Mouse (Mus musculus) spleen, adult 2 months (tissue): ENCODE results near the gene Glyctk. TPM values are rescaled to one million over a fixed set of nuclear protein-coding genes. Genes with fewer than 3 reads are reported as not detected.

ENCODE experiments used
- DNase-seq, 2 experiments: peaks; one replicate each; pipeline versions ENCODE4 v3.0.0 to v3.0.0-alpha.2; 2012 to 2021; ENCODE audit warnings: low spot score in 2 of 2, low read depth in 1 of 2
- H3K27ac ChIP-seq: fragments of 200-500 bp; 2 replicates; pipeline ENCODE4 v1.5.1; 2012; ENCODE audit warnings: low read length, inconsistent platforms; ENCODE audit not compliant: insufficient read depth
- H3K27me3 ChIP-seq: fragments of 200-500 bp; 2 replicates; pipeline ENCODE4 v1.6.1; 2012; ENCODE audit warnings: mild to moderate bottlenecking, moderate library complexity, low read length, inconsistent platforms; ENCODE audit not compliant: control insufficient read depth, insufficient read depth
- H3K36me3 ChIP-seq: fragments of 200-500 bp; 2 replicates; pipeline ENCODE4 v1.6.1; 2012; ENCODE audit warnings: mild to moderate bottlenecking, low read length, inconsistent platforms; ENCODE audit not compliant: control insufficient read depth, insufficient read depth
- H3K4me1 ChIP-seq: fragments of 200-500 bp; 2 replicates; pipeline ENCODE4 v1.6.1; 2011; ENCODE audit warnings: inconsistent platforms; ENCODE audit not compliant: control insufficient read depth, insufficient read depth, insufficient read length
- H3K4me3 ChIP-seq: fragments of 200-500 bp; 2 replicates; pipeline ENCODE4 v1.5.1; 2011; ENCODE audit warnings: mild to moderate bottlenecking, inconsistent platforms; ENCODE audit not compliant: insufficient read depth, insufficient read length; ENCODE audit errors: extremely low read depth
- CTCF ChIP-seq: fragments of 200-500 bp; IDR thresholded peaks from 2 replicates; pipeline ENCODE4 v1.5.1; 2011; ENCODE audit warnings: mild to moderate bottlenecking, inconsistent platforms; ENCODE audit not compliant: insufficient read depth, insufficient read length, insufficient replicate concordance; ENCODE audit errors: extremely low read depth
- POLR2A ChIP-seq: fragments of 200-500 bp; IDR thresholded peaks from 2 replicates; pipeline ENCODE4 v1.6.1; 2011; ENCODE audit warnings: low read depth, low read length, inconsistent platforms
- WGBS: fragments of 180-500 bp; shearing (Covaris S2); methylation state at CpG from one replicate; pipeline ENCODE4 v1.1.7; 2018; 5-methylcytosine and 5-hydroxymethylcytosine counted together
- polyA plus RNA-seq: library from polyadenylated mRNA; depleted of rRNA; stranded (reverse); fragments of >200 nt; gene quantifications from 2 replicates; pipeline ENCODE4 v1.2.3, GENCODE M21; 2012

The Glyctk gene
- polyA plus RNA-seq, 1 experiment, result 6.5 TPM

GRCm38 (mm10) chr9:106137671-106138216 lies 20.2 kb downstream of the Glyctk start:
- DNase-seq, result no peak
- TF ChIP-seq CTCF (no peak), POLR2A (no peak)
- no peaks in the 10 kb centered on the region for H3K36me3 ChIP-seq
- H3K4me3 ChIP-seq, result no peak overlapping the region
- WGBS, result 81% methylated on average over 10 of the region's 10 CpGs
- no peaks in the 10 kb centered on the region for H3K27me3 ChIP-seq
- no peaks in the 10 kb centered on the region for H3K4me1 ChIP-seq
- no peak overlapping the region for H3K27ac ChIP-seq

GRCm38 (mm10) chr9:106130250-106130649 lies 27.7 kb downstream of the Glyctk start:
- Histone ChIP-seq H3K27me3 (no peaks in the 10 kb centered on the region), H3K27ac (no peak overlapping the region), H3K36me3 (no peaks in the 10 kb centered on the region), H3K4me3 (no peak overlapping the region), H3K4me1 (no peaks in the 10 kb centered on the region)
- no peak for DNase-seq
- WGBS, result 85% methylated on average over 7 of the region's 7 CpGs
- TF ChIP-seq POLR2A, result no peak
- no peak for TF ChIP-seq CTCF

DNA sequence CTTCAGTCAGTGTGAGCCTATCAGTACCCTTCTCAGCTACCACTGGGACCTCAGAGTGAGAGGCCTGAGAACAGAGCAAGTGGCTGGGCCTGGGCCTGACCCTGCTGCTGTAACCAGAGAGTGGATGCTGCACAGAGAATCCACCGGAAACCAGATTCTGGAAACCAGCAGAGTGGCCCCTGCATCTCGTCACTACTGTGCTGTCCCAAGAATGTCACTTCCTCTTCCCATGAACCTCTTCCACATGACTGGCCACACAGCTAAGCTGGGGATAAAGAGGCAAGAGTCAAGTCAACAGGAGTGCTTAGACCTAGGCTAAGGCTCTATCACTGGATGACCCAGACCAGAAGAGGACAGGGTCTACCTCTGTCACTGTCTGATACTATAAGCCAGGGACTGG lies 28.9 kb downstream of the Glyctk start:
- no peaks in the 10 kb centered on the region for H3K36me3 ChIP-seq
- no peak for DNase-seq
- WGBS, result 62% methylated on average over 2 of the region's 2 CpGs
- no peak overlapping the region for H3K4me3 ChIP-seq
- H3K27me3 ChIP-seq, result no peaks in the 10 kb centered on the region
- TF ChIP-seq CTCF (no peak), POLR2A (no peak)
- H3K27ac ChIP-seq, result no peak overlapping the region
- no peaks in the 10 kb centered on the region for H3K4me1 ChIP-seq

DNA sequence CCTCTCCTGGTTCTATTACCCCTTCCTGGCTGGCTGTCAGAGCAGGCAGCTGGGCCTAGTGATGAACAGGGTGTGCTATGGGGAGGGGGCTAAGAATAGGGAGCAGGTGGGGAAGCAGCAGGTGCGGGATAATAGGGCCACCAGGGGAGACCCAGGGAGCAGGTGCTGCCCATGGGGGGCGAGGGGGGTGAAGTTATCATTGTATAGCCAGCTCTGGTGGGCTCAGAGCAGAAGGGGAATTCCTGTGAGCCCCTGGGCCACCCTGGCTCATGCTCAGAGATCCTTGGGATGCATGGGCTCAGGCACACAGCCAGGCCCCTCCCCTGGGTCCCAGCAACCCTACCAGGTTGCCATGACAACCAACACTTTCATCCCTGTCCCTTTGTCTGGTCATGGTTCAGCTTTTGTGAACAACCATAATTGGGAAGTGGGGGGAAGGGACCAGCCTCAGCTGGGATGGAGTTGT lies 31.1 kb downstream of the Glyctk start:
- H3K4me3 ChIP-seq, result no peak overlapping the region

GRCm38 (mm10) chr9:106123599-106123998 lies 34.3 kb downstream of the Glyctk start:
- Histone ChIP-seq H3K36me3 (no peaks in the 10 kb centered on the region), H3K27me3 (no peaks in the 10 kb centered on the region), H3K27ac (no peak overlapping the region), H3K4me3 (no peak overlapping the region), H3K4me1 (no peaks in the 10 kb centered on the region)
- DNase-seq, result peak; percentile 21 to 26
- WGBS, result 46% methylated on average over 4 of the region's 4 CpGs
- no peak for TF ChIP-seq POLR2A
- peak; percentile 41; the same call in 1 of the 2 replicates for TF ChIP-seq CTCF

More for the DNA sequence above, 31.1 kb downstream of the Glyctk start:
- WGBS, result 68% methylated on average over 2 of the region's 2 CpGs
- DNase-seq, result no peak
- Histone ChIP-seq H3K4me1 (no peaks in the 10 kb centered on the region), H3K36me3 (no peaks in the 10 kb centered on the region), H3K27me3 (no peaks in the 10 kb centered on the region), H3K27ac (no peak overlapping the region)
- TF ChIP-seq CTCF (no peak), POLR2A (no peak)

- no peak overlapping the region for H3K4me3 ChIP-seq
- no peak overlapping the region for H3K27ac ChIP-seq
- no peak for DNase-seq
- no peaks in the 10 kb centered on the region for H3K4me1 ChIP-seq
- WGBS, result 81% methylated on average over 9 of the region's 9 CpGs
- H3K36me3 ChIP-seq, result no peaks in the 10 kb centered on the region
- H3K27me3 ChIP-seq, result no peaks in the 10 kb centered on the region
- TF ChIP-seq POLR2A (no peak), CTCF (no peak)
Measured at GRCm38 (mm10) chr9:106119075-106119474, 38.9 kb downstream of the Glyctk start.

DNA sequence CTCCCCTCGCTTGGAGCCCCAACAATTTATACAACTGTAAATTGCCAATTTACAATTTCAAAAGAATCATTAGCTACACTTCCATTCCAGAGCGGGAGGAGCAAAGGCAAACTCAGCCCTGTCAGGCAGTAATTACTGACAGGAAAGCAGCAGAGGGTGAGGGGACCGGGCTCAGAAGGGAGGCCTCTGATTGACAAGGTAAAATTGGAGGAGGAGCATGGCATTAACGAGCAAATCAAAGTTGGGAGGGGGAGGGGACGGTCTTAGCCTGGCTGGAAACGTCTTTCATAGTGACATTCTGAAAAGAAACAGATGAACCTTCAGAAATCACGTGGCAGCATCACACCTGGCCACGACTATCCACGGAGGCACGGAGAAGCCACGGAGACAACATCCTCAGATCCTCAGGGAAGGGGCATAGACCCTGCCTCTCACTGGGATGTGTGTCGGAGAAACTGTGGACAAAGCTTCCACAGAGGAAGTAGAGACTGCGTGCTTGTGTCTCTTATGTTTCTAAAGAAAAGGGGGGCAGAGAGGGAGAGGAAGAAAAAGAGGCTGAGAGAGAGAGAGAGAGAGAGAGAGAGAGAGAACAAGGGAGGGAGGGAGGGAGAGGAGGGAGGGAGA lies 42.0 kb downstream of the Glyctk start:
- H3K4me1 ChIP-seq, result no peaks in the 10 kb centered on the region
- WGBS, result 46% methylated on average over 13 of the region's 13 CpGs
- H3K4me3 ChIP-seq, result no peak overlapping the region
- H3K36me3 ChIP-seq, result no peaks in the 10 kb centered on the region
- H3K27ac ChIP-seq, result no peak overlapping the region
- DNase-seq, result no peak
- no peaks in the 10 kb centered on the region for H3K27me3 ChIP-seq
- TF ChIP-seq CTCF (no peak), POLR2A (no peak)
